Mouse (Mus musculus) lung, postnatal 0 days (tissue): ENCODE measurements around the gene Tarsl2. TPM values are rescaled to one million over a fixed set of nuclear protein-coding genes. Genes with fewer than 3 reads are reported as not detected.

Experiments used
- ATAC-seq: fragments of 200-750 bp; cut with Nextera tagmentation; 2 replicates; pipeline ENCODE4 v1.8.0; 2017; ENCODE audit warnings: moderate library complexity
- DNase-seq: peaks from one replicate; pipeline ENCODE4 v3.0.0-alpha.2; 2016; ENCODE audit warnings: low spot score
- H3K27ac ChIP-seq: fragments of 300-500 bp; sonication (generic); 2 replicates; pipeline ENCODE4 v1.5.1; 2014; ENCODE audit warnings: antibody characterized with exemption, mild to moderate bottlenecking, low read length, mixed read lengths
- H3K27me3 ChIP-seq: fragments of 300-500 bp; sonication (generic); replicated peaks from 2 replicates; pipeline ENCODE4 v1.6.1; 2014; ENCODE audit warnings: low read length, mixed read lengths; ENCODE audit not compliant: insufficient read depth
- H3K36me3 ChIP-seq: fragments of 300-500 bp; sonication (generic); 2 replicates; pipeline ENCODE4 v1.6.1; 2014; ENCODE audit warnings: low read length, mixed read lengths; ENCODE audit not compliant: insufficient read depth
- H3K4me1 ChIP-seq: fragments of 300-500 bp; sonication (generic); 2 replicates; pipeline ENCODE4 v1.6.1; 2014; ENCODE audit warnings: antibody characterized with exemption, low read depth, low read length, mixed read lengths; ENCODE audit not compliant: insufficient read depth
- H3K4me2 ChIP-seq: fragments of 300-500 bp; sonication (generic); replicated peaks from 2 replicates; pipeline ENCODE4 v1.6.1; 2014; ENCODE audit warnings: low read depth, mild to moderate bottlenecking, low read length, moderate library complexity, mixed read lengths
- H3K4me3 ChIP-seq: fragments of 300-500 bp; sonication (generic); 2 replicates; pipeline ENCODE4 v1.5.1; 2014; ENCODE audit warnings: low read depth, low read length
- H3K9ac ChIP-seq: fragments of 300-500 bp; sonication (generic); replicated peaks from 2 replicates; pipeline ENCODE4 v1.6.1; 2014; ENCODE audit warnings: low read depth, mild to moderate bottlenecking
- H3K9me3 ChIP-seq: fragments of 300-500 bp; sonication (generic); 2 replicates; pipeline ENCODE4 v1.6.1; 2016; ENCODE audit warnings: low read length, mixed read lengths
- CTCF ChIP-seq: IDR thresholded peaks from 2 replicates; pipeline ENCODE4 v1.5.1; 2016; ENCODE audit warnings: antibody characterized with exemption, mild to moderate bottlenecking
- EP300 ChIP-seq: IDR thresholded peaks from 2 replicates; pipeline ENCODE4 v1.6.1; 2016; ENCODE audit warnings: antibody characterized with exemption, mild to moderate bottlenecking, control low read depth
- WGBS: fragments of 180-500 bp; shearing (Covaris S2); extraction: QIAGEN DNeasy Blood & Tissue Kit; methylation state at CpG from one replicate; pipeline ENCODE4 v1.1.7; 2014; 5-methylcytosine and 5-hydroxymethylcytosine counted together
- polyA plus RNA-seq: library from polyadenylated mRNA; unstranded; fragments of >200 nt; fragmentation: Nextera tagmentation; extraction: Ambion mirVana; gene quantifications from 2 replicates; pipeline ENCODE4 v1.2.1, GENCODE M21; 2015

Tarsl2 gene
- polyA plus RNA-seq, result 3.3 and 3.7 TPM in 2 replicates

GRCm38 (mm10) chr7:65644643-65645351, at the start of gene Tarsl2:
TSS of gene Tarsl2 (plus strand) at chr7:65644898.
- Histone ChIP-seq H3K27me3 (no peaks in the 10 kb centered on the region), H3K9ac (no peak within 1 kb of the TSS), H3K27ac (peak within 1 kb of the TSS; percentile 69), H3K4me2 (peak within 1 kb of the TSS; percentile 92), H3K9me3 (no peaks in the 10 kb centered on the region), H3K4me3 (peak within 1 kb of the TSS; percentile 48), H3K4me1 (no peaks in the 10 kb centered on the region; the same call in 1 of the 2 replicates), H3K36me3 (no peaks in the 10 kb centered on the region)
- peak; percentile 94 for ATAC-seq
- DNase-seq, result peak; percentile 96
- under 1% methylated on average over 54 of the region's 64 CpGs for WGBS
- TF ChIP-seq EP300 (no peak), CTCF (peak; percentile 57)

GRCm38 (mm10) chr7:65606124-65606523, 38.6 kb upstream of the Tarsl2 start:
- H3K4me2 ChIP-seq, result no peak overlapping the region
- no peak for DNase-seq
- ATAC-seq, result no peak
- H3K4me3 ChIP-seq, result no peak overlapping the region
- H3K4me1 ChIP-seq, result no peaks in the 10 kb centered on the region
- H3K9me3 ChIP-seq, result no peaks in the 10 kb centered on the region
- no peak for TF ChIP-seq EP300
- no peak for TF ChIP-seq CTCF
- no peak overlapping the region for H3K9ac ChIP-seq
- no peaks in the 10 kb centered on the region for H3K36me3 ChIP-seq
- no peak overlapping the region for H3K27ac ChIP-seq
- 54% methylated on average over 3 of the region's 3 CpGs for WGBS
- H3K27me3 ChIP-seq, result no peaks in the 10 kb centered on the region

- H3K4me2 ChIP-seq, result no peak overlapping the region
- DNase-seq (no peak), ATAC-seq (no peak)
- H3K4me3 ChIP-seq, result no peak overlapping the region
- no peaks in the 10 kb centered on the region for H3K36me3 ChIP-seq
- no peaks in the 10 kb centered on the region for H3K27me3 ChIP-seq
- H3K9ac ChIP-seq, result no peak overlapping the region
- TF ChIP-seq CTCF (no peak), EP300 (no peak)
- no peaks in the 10 kb centered on the region for H3K4me1 ChIP-seq
- H3K27ac ChIP-seq, result no peak overlapping the region
- no peaks in the 10 kb centered on the region for H3K9me3 ChIP-seq
- 70% methylated on average over 5 of the region's 5 CpGs for WGBS
Observed at GRCm38 (mm10) chr7:65607003-65607402, 37.7 kb upstream of the Tarsl2 start.

GRCm38 (mm10) chr7:65610171-65610570, 34.5 kb upstream of the Tarsl2 start:
- 62% methylated on average over 5 of the region's 5 CpGs for WGBS

GRCm38 (mm10) chr7:65610673-65611072, 34.0 kb upstream of the Tarsl2 start:
- H3K4me2 ChIP-seq, result no peak overlapping the region
- 45% methylated on average over 8 of the region's 8 CpGs for WGBS

More at GRCm38 (mm10) chr7:65610171-65610570, 34.5 kb upstream of the Tarsl2 start:
- Histone ChIP-seq H3K9me3 (no peaks in the 10 kb centered on the region), H3K4me3 (no peak overlapping the region), H3K4me2 (no peak overlapping the region), H3K4me1 (no peaks in the 10 kb centered on the region), H3K9ac (no peak overlapping the region), H3K27ac (no peak overlapping the region), H3K36me3 (no peaks in the 10 kb centered on the region), H3K27me3 (no peaks in the 10 kb centered on the region)
- ATAC-seq (no peak), DNase-seq (no peak)
- peak; percentile 58 for TF ChIP-seq CTCF
- TF ChIP-seq EP300, result no peak

GRCm38 (mm10) chr7:65611298-65611697, 33.4 kb upstream of the Tarsl2 start:
- Histone ChIP-seq H3K27me3 (no peaks in the 10 kb centered on the region), H3K36me3 (no peaks in the 10 kb centered on the region), H3K4me2 (no peak overlapping the region), H3K4me3 (no peak overlapping the region), H3K9me3 (no peaks in the 10 kb centered on the region), H3K9ac (no peak overlapping the region), H3K27ac (no peak overlapping the region), H3K4me1 (no peaks in the 10 kb centered on the region)
- ATAC-seq, result no peak
- WGBS, result 49% methylated on average over 3 of the region's 3 CpGs
- TF ChIP-seq CTCF (no peak), EP300 (no peak)
- no peak for DNase-seq

More at GRCm38 (mm10) chr7:65610673-65611072, 34.0 kb upstream of the Tarsl2 start:
- no peaks in the 10 kb centered on the region for H3K4me1 ChIP-seq
- no peak overlapping the region for H3K27ac ChIP-seq
- no peak overlapping the region for H3K9ac ChIP-seq
- TF ChIP-seq CTCF (no peak), EP300 (no peak)
- no peaks in the 10 kb centered on the region for H3K36me3 ChIP-seq
- ATAC-seq, result no peak
- H3K4me3 ChIP-seq, result no peak overlapping the region
- H3K27me3 ChIP-seq, result no peaks in the 10 kb centered on the region
- no peaks in the 10 kb centered on the region for H3K9me3 ChIP-seq
- no peak for DNase-seq
